Comparison of ENCODE assay signal across 10 mouse cellular contexts in the genomic region with DNA sequence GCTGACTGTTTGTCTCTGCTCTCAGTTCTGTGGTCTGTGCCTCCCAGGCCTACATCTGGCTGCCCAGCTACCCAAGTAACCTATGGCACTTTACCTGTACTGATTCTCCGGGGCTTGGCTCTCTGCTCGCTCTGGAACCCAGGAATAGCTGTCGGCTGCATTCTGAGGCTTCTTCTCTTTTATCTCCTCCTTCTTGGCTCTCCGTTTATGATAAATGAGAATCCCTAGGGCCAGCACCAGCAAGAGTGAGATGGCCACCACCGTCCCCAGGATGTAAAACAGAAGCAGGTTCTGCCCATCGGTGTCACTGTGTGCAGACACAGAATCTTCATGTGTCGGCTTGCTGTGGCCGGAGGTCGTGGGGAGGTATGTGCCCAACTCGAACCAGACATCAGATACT. TPM values are rescaled to one million over a fixed set of nuclear protein-coding genes. Genes with fewer than 3 reads are reported as not detected.
DNase-seq lines count a peak whose midpoint lies in the region; ATAC-seq and TF ChIP-seq lines count a peak whose summit lies in the region.
"Had no signal": no experiment of that assay in that cellular context is flagged by ENCODE, and none has a peak within 500 bp of the region (broad histone marks: within the 10 kb centered on the region; RNA-seq: fewer than 3 reads in every experiment).

No protein-coding gene starts in this region.

- no peaks in the 10 kb centered on the region for H3K36me3 ChIP-seq in thymus, adult 2 months (ENCODE audit: control insufficient read depth, insufficient read depth, low read length)
- no peaks in the 10 kb centered on the region for H3K36me3 ChIP-seq in intestine, embryonic 16.5 days (ENCODE audit: control insufficient read depth, insufficient read depth, low read length)
- no peaks in the 10 kb centered on the region for H3K36me3 ChIP-seq in stomach, embryonic 15.5 days

- peak overlapping the region; percentile 16; the same call in 1 of the 2 replicates for H3K27ac ChIP-seq in thymus, adult 2 months (ENCODE audit: control insufficient read depth, insufficient read depth, low read length)
- H3K27ac ChIP-seq in intestine, embryonic 16.5 days (ENCODE audit: low read length): no peak overlapping the region
- no peak overlapping the region for H3K27ac ChIP-seq in stomach, embryonic 15.5 days

- H3K4me2 ChIP-seq in intestine, embryonic 16.5 days (ENCODE audit: low read depth, low read length): no peak overlapping the region
- no peak overlapping the region for H3K4me2 ChIP-seq in stomach, embryonic 15.5 days

- WGBS in thymus, adult 2 months: 25% methylated on average over 10 of the region's 10 CpGs
- WGBS in intestine, embryonic 16.5 days: 84% methylated on average over 10 of the region's 10 CpGs
- WGBS in stomach, embryonic 15.5 days: 84% methylated on average over 10 of the region's 10 CpGs

- H3K4me3 ChIP-seq in thymus, adult 2 months (ENCODE audit: control insufficient read depth, insufficient read depth, low read length): no peak overlapping the region
- H3K4me3 ChIP-seq in intestine, embryonic 16.5 days (ENCODE audit: low read length): peak overlapping the region; percentile 22
- peak overlapping the region; percentile 16 for H3K4me3 ChIP-seq in stomach, embryonic 15.5 days (replicated peaks)

- ATAC-seq in intestine, embryonic 16.5 days: no peak
- ATAC-seq in stomach, embryonic 15.5 days (ENCODE audit: insufficient read depth, low FRiP score, low read depth): no peak
- ATAC-seq in cerebellum, adult (ENCODE audit: insufficient number of reproducible peaks, low FRiP score, low TSS enrichment): no peak

- peak; percentile 7 for DNase-seq in kidney, adult 18-20 months
- no peak for DNase-seq in kidney, adult 8-10 months
- DNase-seq in thymus, adult 2 months: no peak
- DNase-seq in thymus, postnatal 25 days: no peak
- no peak for DNase-seq in adrenal gland, postnatal 4 days (ENCODE audit: low spot score in 2 of 2)
- DNase-seq: right cerebral cortex, postnatal 14 days had no signal

- no peaks in the 10 kb centered on the region for H3K9me3 ChIP-seq in intestine, embryonic 16.5 days (ENCODE audit: control insufficient read depth, low read length)
- H3K9me3 ChIP-seq in stomach, embryonic 15.5 days: no peaks in the 10 kb centered on the region

- H3K4me1 ChIP-seq in thymus, adult 2 months (replicated peaks; ENCODE audit: control insufficient read depth, insufficient read depth, low read length): peaks cover 24% of the 10 kb centered on the region
- H3K4me1 ChIP-seq in intestine, embryonic 16.5 days (ENCODE audit: control insufficient read depth, insufficient read depth, low read length): no peaks in the 10 kb centered on the region
- no peaks in the 10 kb centered on the region for H3K4me1 ChIP-seq in stomach, embryonic 15.5 days

- TF ChIP-seq POLR2A in thymus, adult 2 months (IDR thresholded peaks at IDR 0.05; ENCODE audit: control insufficient read depth, extremely low read depth, insufficient read depth, low read length, poor library complexity): no peak

- H3K9ac ChIP-seq in intestine, embryonic 16.5 days (ENCODE audit: low read depth, low read length): peak overlapping the region; percentile 48
- no peak overlapping the region for H3K9ac ChIP-seq in stomach, embryonic 15.5 days

- no peak for TF ChIP-seq CTCF in thymus, adult 2 months (IDR thresholded peaks at IDR 0.05; ENCODE audit: borderline replicate concordance, control insufficient read depth, extremely low read depth, insufficient read depth, low read length, poor library complexity)

- no peaks in the 10 kb centered on the region for H3K27me3 ChIP-seq in thymus, adult 2 months (ENCODE audit: control insufficient read depth, insufficient read depth, low read length)
- no peaks in the 10 kb centered on the region for H3K27me3 ChIP-seq in intestine, embryonic 16.5 days (replicated peaks; ENCODE audit: control insufficient read depth, insufficient read depth, low read length)
- H3K27me3 ChIP-seq in stomach, embryonic 15.5 days (replicated peaks): no peaks in the 10 kb centered on the region

RNA-seq across cellular contexts. Expression of a gene that starts 1.9 kb away (rescaled TPM):
- 3.3 and 3.6 TPM in 2 replicates for polyA plus RNA-seq in thymus, adult 2 months (2012; rRNA removed)
- 8.3 and 9.0 TPM in 2 replicates for polyA plus RNA-seq in intestine, embryonic 16.5 days (2015; fragmentation: Nextera tagmentation; extraction: Ambion mirVana)
- polyA plus RNA-seq in stomach, embryonic 15.5 days (2015; fragmentation: Nextera tagmentation; extraction: Ambion mirVana): 10.5 and 11.2 TPM in 2 replicates
- total RNA-seq in adrenal gland, postnatal 4 days (2021): 10 to 100 TPM; 65.8 to 67.5 TPM

RNA-seq across cellular contexts. Expression of a gene that starts 33.4 kb away (rescaled TPM):
- polyA plus RNA-seq in thymus, adult 2 months (2012; rRNA removed): 9.2 and 13.1 TPM in 2 replicates
- polyA plus RNA-seq in intestine, embryonic 16.5 days (2015; fragmentation: Nextera tagmentation; extraction: Ambion mirVana): 46.6 and 46.8 TPM in 2 replicates
- polyA plus RNA-seq in stomach, embryonic 15.5 days (2015; fragmentation: Nextera tagmentation; extraction: Ambion mirVana): 29.0 and 34.7 TPM in 2 replicates
- 10 to 100 TPM; 22.9 to 25.2 TPM for total RNA-seq in adrenal gland, postnatal 4 days (2021)

RNA-seq across cellular contexts. Expression of a gene that starts 46.3 kb away (rescaled TPM):
- 0.26 and 0.34 TPM in 2 replicates for polyA plus RNA-seq in thymus, adult 2 months (2012; rRNA removed)
- polyA plus RNA-seq in intestine, embryonic 16.5 days (2015; fragmentation: Nextera tagmentation; extraction: Ambion mirVana): 1.6 and 1.8 TPM in 2 replicates
- 2.7 and 3.0 TPM in 2 replicates for polyA plus RNA-seq in stomach, embryonic 15.5 days (2015; fragmentation: Nextera tagmentation; extraction: Ambion mirVana)
- total RNA-seq in adrenal gland, postnatal 4 days (2021): under 1 TPM; 0.62 to 0.71 TPM
- total RNA-seq: hematopoietic stem cell, adult 5-6 weeks had no signal
